Mouse (Mus musculus) spleen, adult 2 months (tissue): Measurements from ENCODE around the gene Galnt17. TPM values are rescaled to one million over a fixed set of nuclear protein-coding genes. Genes with fewer than 3 reads are reported as not detected.

ENCODE experiments used
- DNase-seq, 2 experiments: peaks; one replicate each; pipeline versions ENCODE4 v3.0.0 to v3.0.0-alpha.2; 2012 to 2021; ENCODE audit warnings: low spot score in 2 of 2, low read depth in 1 of 2
- H3K27ac ChIP-seq: fragments of 200-500 bp; 2 replicates; pipeline ENCODE4 v1.5.1; 2012; ENCODE audit warnings: low read length, inconsistent platforms; ENCODE audit not compliant: insufficient read depth
- H3K27me3 ChIP-seq: fragments of 200-500 bp; 2 replicates; pipeline ENCODE4 v1.6.1; 2012; ENCODE audit warnings: mild to moderate bottlenecking, moderate library complexity, low read length, inconsistent platforms; ENCODE audit not compliant: control insufficient read depth, insufficient read depth
- H3K36me3 ChIP-seq: fragments of 200-500 bp; 2 replicates; pipeline ENCODE4 v1.6.1; 2012; ENCODE audit warnings: mild to moderate bottlenecking, low read length, inconsistent platforms; ENCODE audit not compliant: control insufficient read depth, insufficient read depth
- H3K4me1 ChIP-seq: fragments of 200-500 bp; 2 replicates; pipeline ENCODE4 v1.6.1; 2011; ENCODE audit warnings: inconsistent platforms; ENCODE audit not compliant: control insufficient read depth, insufficient read depth, insufficient read length
- H3K4me3 ChIP-seq: fragments of 200-500 bp; 2 replicates; pipeline ENCODE4 v1.5.1; 2011; ENCODE audit warnings: mild to moderate bottlenecking, inconsistent platforms; ENCODE audit not compliant: insufficient read depth, insufficient read length; ENCODE audit errors: extremely low read depth
- CTCF ChIP-seq: fragments of 200-500 bp; IDR thresholded peaks from 2 replicates; pipeline ENCODE4 v1.5.1; 2011; ENCODE audit warnings: mild to moderate bottlenecking, inconsistent platforms; ENCODE audit not compliant: insufficient read depth, insufficient read length, insufficient replicate concordance; ENCODE audit errors: extremely low read depth
- POLR2A ChIP-seq: fragments of 200-500 bp; IDR thresholded peaks from 2 replicates; pipeline ENCODE4 v1.6.1; 2011; ENCODE audit warnings: low read depth, low read length, inconsistent platforms
- WGBS: fragments of 180-500 bp; shearing (Covaris S2); methylation state at CpG from one replicate; pipeline ENCODE4 v1.1.7; 2018; 5-methylcytosine and 5-hydroxymethylcytosine counted together
- polyA plus RNA-seq: library from polyadenylated mRNA; depleted of rRNA; stranded (reverse); fragments of >200 nt; gene quantifications from 2 replicates; pipeline ENCODE4 v1.2.3, GENCODE M21; 2012

Galnt17 gene
- polyA plus RNA-seq, 1 experiment = 0.04 TPM

GRCm38 (mm10) chr5:131015341-131015740 is 293.0 kb downstream of the Galnt17 start:
- 70% methylated on average over 9 of the region's 9 CpGs for WGBS
- Histone ChIP-seq H3K27me3 (no peaks in the 10 kb centered on the region), H3K4me1 (no peaks in the 10 kb centered on the region), H3K36me3 (no peaks in the 10 kb centered on the region), H3K4me3 (no peak overlapping the region), H3K27ac (no peak overlapping the region)
- no peak for TF ChIP-seq CTCF
- TF ChIP-seq POLR2A = no peak
- no peak for DNase-seq

- WGBS = 83% methylated on average over 7 of the region's 7 CpGs
- Histone ChIP-seq H3K4me3 (no peak overlapping the region), H3K36me3 (no peaks in the 10 kb centered on the region)
Measured at GRCm38 (mm10) chr5:131013816-131014215, 294.5 kb downstream of the Galnt17 start.

GRCm38 (mm10) chr5:131013101-131013500 is 295.2 kb downstream of the Galnt17 start:
- DNase-seq = no peak
- H3K27me3 ChIP-seq = no peaks in the 10 kb centered on the region
- H3K36me3 ChIP-seq = no peaks in the 10 kb centered on the region
- H3K27ac ChIP-seq = no peak overlapping the region
- WGBS = 79% methylated on average over 3 of the region's 3 CpGs
- no peaks in the 10 kb centered on the region for H3K4me1 ChIP-seq
- TF ChIP-seq CTCF = no peak
- no peak for TF ChIP-seq POLR2A
- H3K4me3 ChIP-seq = no peak overlapping the region

More at GRCm38 (mm10) chr5:131013816-131014215, 294.5 kb downstream of the Galnt17 start:
- H3K4me1 ChIP-seq = no peaks in the 10 kb centered on the region
- no peak for TF ChIP-seq POLR2A
- TF ChIP-seq CTCF = no peak
- DNase-seq = no peak
- H3K27me3 ChIP-seq = no peaks in the 10 kb centered on the region
- no peak overlapping the region for H3K27ac ChIP-seq

GRCm38 (mm10) chr5:131009510-131009909 is 298.8 kb downstream of the Galnt17 start:
- no peaks in the 10 kb centered on the region for H3K36me3 ChIP-seq
- no peak for TF ChIP-seq POLR2A
- TF ChIP-seq CTCF = no peak
- no peak for DNase-seq
- H3K27ac ChIP-seq = no peak overlapping the region
- 53% methylated on average over 6 of the region's 6 CpGs for WGBS
- no peaks in the 10 kb centered on the region for H3K27me3 ChIP-seq
- no peak overlapping the region for H3K4me3 ChIP-seq
- H3K4me1 ChIP-seq = no peaks in the 10 kb centered on the region

GRCm38 (mm10) chr5:131008507-131008906 is 299.8 kb downstream of the Galnt17 start:
- Histone ChIP-seq H3K27ac (no peak overlapping the region), H3K27me3 (no peaks in the 10 kb centered on the region), H3K4me1 (no peaks in the 10 kb centered on the region), H3K4me3 (no peak overlapping the region), H3K36me3 (no peaks in the 10 kb centered on the region)
- no peak for DNase-seq
- 90% methylated on average over 5 of the region's 5 CpGs for WGBS
- TF ChIP-seq CTCF = no peak
- no peak for TF ChIP-seq POLR2A

GRCm38 (mm10) chr5:131007871-131008505 is 300.3 kb downstream of the Galnt17 start:
- no peak overlapping the region for H3K4me3 ChIP-seq
- no peak overlapping the region for H3K27ac ChIP-seq
- TF ChIP-seq CTCF (no peak), POLR2A (no peak)
- H3K36me3 ChIP-seq = no peaks in the 10 kb centered on the region
- 78% methylated on average over 3 of the region's 3 CpGs for WGBS
- no peak for DNase-seq
- no peaks in the 10 kb centered on the region for H3K27me3 ChIP-seq
- H3K4me1 ChIP-seq = no peaks in the 10 kb centered on the region

- Histone ChIP-seq H3K4me1 (no peaks in the 10 kb centered on the region), H3K36me3 (no peaks in the 10 kb centered on the region), H3K4me3 (no peak overlapping the region), H3K27ac (no peak overlapping the region), H3K27me3 (no peaks in the 10 kb centered on the region)
- TF ChIP-seq CTCF = no peak
- TF ChIP-seq POLR2A = no peak
- WGBS = 76% methylated on average over 7 of the region's 7 CpGs
- DNase-seq = no peak
Measured at GRCm38 (mm10) chr5:131007198-131007597, 301.1 kb downstream of the Galnt17 start.
